Mouse (Mus musculus) liver (tissue): ENCODE data around the gene Pycr2.
"Not testable (repeated sequence)": the region's sequence is repeated elsewhere in the genome, so short reads cannot be mapped to it uniquely, and the experiment has no call there.

ENCODE experiments used
- DNase-seq: peaks from one replicate; pipeline ENCODE4 v3.0.0-alpha.2; 2020; ENCODE audit warnings: mixed read lengths

Pycr2 gene

DNA sequence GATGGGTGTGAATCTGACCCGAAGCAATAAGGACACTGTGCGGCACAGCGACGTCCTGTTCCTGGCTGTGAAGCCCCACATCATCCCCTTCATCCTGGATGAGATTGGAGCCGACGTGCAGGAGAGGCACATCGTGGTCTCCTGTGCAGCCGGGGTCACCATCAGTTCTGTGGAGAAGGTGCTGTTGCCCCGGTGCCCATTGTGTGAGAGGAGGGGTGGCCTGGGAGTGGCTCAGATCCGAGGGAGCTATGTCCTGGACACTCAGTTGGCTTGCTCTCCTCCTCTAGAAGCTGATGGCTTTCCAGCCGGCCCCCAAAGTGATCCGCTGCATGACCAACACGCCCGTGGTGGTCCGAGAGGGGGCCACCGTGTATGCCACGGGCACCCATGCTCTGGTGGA is 1.8 kb downstream of the Pycr2 start:
- DNase-seq = no peak

DNA sequence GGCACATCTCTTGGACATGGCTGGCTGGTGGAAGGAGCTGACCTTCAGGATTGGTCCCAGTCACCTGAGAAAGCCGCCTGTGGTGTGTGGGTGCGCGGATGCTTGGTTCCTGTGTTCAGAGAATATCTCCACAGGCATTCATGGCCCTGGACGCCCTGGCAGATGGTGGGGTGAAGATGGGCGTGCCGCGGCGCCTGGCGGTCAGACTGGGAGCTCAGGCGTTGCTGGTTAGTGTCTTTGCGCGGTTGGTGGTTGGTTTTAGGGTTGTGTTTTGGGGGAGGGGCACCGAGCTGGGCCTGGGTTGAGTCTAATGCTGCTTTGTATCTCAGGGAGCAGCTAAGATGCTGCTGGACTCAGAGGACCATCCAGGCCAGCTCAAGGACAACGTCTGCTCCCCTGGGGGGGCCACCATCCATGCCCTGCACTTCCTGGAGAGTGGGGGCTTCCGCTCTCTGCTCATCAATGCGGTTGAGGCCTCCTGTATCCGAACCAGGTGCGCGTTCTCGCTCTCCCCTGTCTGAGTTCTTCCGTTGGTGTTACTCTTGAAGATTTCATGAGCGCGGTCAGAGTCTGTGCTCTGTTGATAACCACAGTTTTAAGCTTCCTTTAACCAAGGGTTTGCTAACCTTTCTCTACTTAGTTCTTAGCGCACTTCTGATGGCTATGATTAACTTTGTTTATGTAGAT is 2.5 kb downstream of the Pycr2 start:
- DNase-seq = peak; percentile 55

DNA sequence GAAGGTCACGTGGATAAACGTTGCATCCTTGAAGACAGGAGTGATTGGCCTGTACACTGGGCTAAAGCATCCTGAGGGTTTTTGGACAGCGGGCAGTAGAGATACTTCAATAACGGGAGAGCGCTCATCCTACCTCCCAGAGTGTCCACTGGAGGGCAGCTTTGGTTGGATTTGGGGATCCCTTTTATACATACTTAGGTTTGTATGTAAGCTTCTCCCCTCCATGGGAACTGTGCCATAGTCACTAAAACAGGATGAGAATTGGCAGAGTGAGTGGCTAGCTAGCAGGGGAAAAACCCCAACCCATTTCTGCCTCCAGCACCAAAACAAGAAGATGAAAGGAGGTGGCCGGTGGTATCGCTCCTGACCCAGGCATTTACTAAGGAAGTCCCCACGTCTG is 7.0 kb downstream of the Pycr2 start:
- DNase-seq = peak; percentile 41

DNA sequence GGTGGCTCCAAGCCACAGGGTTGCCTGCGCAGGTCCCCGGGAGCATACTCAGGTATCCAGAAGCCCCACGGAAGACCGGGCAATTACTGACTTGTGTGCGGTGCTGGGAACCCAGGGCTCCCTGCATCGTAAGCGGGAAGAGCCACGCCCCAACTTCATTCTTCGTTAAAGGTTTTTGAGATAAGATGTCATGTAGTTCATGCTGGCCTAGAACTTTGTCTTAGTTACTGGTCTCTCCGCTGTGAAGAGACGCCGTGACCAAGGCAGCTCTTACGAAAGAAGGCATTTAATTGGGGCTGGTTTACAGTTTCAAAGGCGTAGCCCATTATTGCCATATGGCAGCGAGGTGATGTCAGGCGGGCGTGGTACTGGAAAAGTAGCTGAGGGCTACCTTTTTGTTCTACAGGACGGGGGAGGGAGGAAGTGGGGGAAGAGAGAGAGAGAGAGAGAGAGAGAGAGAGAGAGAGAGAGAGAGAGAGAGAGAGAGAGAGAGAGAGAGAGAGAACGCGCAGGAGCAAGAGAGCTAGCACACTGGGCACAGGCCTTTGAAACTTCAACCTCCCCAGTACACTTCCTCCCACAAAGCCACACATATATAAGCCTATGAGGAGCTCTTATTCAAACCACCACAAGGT is 7.7 kb downstream of the Pycr2 start:
- DNase-seq = peak; percentile 53

DNA sequence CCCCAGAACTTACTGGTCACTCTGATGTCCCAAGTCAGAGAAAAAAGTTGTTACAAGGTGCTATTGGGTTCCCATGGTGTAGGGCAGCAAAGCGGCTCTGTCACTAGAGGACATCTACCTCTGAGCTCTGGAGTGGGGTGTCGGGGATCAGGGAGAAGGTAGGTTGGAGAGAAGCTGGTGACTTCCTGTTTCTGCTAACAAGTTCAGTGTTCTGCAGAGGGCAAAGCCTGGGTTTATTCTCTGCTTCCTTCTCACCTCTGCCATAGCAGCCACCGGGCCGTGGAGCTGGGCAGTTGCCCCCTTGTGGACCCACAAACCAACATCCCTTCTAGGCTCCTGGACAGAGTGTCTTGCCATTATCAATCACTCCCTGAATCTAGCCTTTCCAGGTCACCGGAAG is 8.7 kb downstream of the Pycr2 start:
- no peak for DNase-seq

DNA sequence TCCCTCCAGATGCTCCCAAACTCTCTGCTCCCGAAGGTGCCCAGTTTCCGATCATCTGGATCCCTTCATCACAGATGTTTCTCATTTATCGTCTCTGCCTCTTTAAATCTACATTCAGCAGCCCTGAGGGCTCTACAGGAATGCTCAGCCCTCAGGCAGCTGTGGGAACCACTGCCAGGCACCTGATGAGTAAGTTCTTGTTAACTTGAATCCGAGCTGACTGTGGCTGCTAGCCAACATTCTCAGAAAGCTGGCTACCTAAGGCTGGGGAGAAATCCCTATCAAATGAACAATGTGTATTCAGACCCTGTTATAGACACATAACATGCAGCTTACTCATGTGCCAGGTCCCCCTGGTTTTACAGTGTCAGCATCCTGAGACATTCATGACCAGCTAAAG is 9.7 kb downstream of the Pycr2 start:
- no peak for DNase-seq

DNA sequence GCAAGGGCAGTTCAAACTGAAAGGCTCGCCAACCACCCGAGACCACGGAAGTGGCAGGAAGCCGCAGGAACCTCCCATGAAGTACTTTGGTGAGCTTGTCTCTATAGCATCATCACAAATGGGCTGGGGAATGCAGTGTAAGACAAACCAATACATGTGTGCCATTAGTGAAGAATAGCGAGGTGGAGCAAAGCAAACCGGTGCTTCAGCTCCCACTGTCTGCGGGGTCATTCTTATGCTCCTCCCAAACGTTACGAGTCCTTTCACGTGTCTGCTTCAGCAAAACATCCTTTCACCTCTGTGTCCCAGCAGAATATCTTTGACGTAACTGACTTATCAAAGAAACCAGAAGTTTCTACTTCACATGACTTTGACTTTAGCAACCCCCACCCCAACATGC is 12.3 kb downstream of the Pycr2 start:
- DNase-seq = no peak

DNA sequence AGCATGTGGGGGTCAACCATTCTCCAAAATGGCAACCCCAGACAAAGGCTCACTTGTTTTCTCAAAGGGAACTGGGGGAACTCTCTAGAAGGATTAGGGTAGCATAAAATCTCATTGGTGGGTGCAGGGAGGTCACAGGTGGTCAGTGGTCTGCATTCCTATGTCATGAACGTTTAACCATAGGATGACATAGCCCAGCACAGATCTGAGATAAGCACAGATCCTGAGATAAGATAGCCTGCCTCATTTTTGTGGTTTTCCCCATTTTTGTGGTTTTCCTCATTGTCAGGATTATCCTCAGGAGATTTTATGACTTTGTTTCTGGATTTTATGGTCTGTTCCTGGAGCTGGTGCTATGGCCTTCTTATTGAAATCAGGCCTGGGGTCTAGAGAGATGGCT is 13.0 kb downstream of the Pycr2 start:
- no peak for DNase-seq

DNA sequence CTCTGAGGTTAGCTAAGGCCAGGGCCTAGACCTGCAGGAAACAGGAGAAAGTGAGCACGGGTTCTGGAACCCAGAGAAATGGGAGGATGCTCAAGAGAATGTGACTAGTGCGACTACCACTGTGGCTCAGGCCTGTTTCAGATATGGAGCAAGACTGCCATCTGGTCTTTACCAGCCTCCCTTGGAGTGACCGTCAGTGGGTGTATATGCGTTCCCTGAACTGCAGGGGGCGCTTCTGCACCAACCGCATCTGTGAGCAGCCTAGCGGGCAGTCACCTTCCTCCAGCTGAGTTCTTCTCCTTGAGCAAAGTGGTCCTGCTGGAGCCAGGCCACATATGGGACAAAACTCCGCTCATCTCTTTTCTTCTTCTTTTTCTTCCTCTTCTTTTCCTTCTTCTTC is 15.6 kb downstream of the Pycr2 start:
- peak; percentile 77 for DNase-seq

DNA sequence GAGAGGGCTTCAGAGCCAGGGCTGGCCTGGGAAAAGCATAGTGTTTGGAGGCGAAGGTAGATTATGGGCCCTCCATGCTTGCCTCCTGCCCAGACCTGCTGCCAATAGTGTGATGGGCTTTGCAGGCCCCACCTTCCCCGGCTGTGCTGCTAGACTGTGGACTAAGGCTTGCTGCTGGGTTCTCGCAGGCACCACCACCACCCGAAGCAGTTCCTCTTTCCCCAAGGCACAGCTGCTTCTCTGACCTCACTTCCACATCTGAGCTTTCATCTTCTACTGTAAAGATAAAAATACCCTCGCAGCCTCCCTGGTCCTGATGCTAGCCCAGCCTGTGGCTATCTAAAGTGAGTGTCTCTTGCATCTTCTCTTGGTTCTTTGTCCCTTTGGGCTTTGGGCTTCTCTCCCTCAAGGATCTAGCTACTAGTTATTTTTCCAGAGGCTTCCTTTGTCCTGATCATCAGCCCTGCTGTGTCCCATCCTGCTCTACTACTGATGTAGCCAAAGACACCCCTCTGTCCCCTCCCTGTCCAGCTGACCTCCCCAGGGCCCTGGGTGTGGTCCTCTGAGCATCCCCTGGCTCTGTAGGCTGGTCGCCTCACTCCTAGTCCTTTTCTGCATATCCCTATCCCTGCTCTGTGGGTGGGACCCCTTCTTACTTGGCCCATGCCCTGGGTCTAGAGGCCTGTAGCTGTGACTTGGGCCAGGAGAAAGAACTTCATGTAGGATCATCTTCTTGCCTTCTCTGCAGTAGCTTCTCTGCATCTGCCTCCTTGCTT is 18.4 kb downstream of the Pycr2 start:
- DNase-seq = no peak

DNA sequence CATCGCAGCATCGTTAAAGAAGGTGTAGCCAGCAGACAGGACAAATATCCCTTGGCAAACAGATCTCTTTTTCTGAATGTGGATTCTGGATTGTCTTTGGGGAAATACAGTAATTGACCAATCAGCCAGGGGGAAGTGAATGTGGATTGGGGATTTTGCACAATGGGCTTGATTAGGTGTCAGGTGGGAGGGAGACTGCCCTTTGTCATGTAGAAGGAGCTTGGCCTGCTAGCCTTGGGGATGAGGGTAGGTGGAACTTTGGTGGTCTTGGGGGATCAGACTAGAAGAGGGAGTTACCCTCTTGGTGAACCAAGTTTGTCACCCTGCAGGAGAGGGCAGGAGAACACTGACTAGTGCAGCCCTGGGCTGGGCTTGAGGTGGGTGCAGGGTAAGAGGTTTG is 20.6 kb downstream of the Pycr2 start:
- no peak for DNase-seq

DNA sequence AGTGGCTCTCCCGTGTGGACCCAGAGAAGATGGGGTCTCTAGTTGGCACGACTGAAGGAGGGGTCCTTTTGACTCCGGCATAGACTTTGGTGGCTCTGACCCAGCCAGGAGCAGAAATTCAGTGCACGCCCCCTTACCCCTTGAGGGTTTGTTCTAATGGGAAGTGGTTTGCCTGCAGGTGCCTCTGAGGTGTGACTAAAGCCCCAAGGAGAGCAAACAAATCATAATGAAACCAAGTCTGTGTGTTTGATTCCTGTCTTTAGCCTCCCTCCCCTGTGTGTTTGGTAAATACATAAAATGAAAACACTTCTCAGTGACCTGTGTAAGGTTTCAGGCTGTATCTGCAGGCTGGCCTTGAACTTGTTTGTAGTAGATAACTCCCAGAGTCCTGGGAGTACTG is 22.2 kb downstream of the Pycr2 start:
- no peak for DNase-seq

DNA sequence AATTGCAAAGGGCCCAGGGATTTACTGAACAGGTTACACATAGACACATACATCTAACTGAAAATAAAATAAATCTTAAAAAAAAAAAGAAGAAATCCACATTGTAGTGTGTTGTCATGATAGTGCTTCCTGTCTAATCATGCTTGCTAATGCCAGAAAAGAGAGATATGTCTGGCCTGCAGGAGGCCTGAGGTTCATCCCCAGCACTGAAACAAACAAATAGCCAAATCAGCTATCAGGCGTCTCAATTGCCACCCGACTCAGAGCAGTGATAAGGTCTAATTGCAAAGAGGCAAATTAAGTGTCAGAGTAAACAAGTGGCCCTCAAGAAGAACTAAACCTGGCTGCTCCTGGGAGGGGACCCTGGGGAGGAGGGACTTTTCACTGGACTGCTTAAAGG is 25.5 kb downstream of the Pycr2 start:
- no peak for DNase-seq

DNA sequence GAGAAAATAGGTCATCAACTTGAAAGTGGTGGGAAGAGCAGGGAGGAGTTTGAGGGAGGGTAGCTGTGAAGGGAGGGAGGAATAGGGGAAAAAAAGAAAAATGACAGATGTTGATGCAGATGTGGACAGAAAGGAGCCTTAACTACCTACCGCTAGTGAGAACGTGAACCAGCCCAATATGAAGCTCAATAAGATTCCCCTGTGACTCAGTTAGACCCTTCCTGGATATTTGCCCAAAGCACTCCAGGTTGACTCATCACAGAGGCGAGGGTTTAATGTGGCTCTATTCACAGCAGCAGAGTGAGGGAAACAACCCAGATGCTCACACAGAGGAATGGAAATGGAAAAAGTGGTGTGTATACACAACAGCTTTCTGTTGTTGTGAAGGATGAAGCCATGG is 27.0 kb downstream of the Pycr2 start:
- no peak for DNase-seq

DNA sequence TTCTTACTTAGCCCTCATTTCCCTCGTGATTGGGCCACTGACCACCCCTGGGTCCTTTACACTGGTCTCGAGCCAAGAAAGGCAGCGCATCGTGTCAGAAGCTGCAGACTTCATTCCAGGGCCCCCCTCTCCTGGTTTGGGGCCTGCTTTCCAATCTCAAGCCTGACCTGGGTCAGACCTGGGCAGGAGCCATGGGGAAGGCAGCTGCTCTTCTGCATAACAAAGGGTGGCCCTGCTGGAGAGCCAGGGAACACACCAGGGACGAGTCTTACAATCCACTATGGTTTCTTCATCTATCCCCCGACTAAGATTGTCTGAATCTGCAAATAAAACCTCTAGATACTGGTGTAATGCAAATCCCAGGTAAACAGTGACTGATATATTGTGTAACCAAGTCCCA is 29.6 kb downstream of the Pycr2 start:
- no peak for DNase-seq

DNA sequence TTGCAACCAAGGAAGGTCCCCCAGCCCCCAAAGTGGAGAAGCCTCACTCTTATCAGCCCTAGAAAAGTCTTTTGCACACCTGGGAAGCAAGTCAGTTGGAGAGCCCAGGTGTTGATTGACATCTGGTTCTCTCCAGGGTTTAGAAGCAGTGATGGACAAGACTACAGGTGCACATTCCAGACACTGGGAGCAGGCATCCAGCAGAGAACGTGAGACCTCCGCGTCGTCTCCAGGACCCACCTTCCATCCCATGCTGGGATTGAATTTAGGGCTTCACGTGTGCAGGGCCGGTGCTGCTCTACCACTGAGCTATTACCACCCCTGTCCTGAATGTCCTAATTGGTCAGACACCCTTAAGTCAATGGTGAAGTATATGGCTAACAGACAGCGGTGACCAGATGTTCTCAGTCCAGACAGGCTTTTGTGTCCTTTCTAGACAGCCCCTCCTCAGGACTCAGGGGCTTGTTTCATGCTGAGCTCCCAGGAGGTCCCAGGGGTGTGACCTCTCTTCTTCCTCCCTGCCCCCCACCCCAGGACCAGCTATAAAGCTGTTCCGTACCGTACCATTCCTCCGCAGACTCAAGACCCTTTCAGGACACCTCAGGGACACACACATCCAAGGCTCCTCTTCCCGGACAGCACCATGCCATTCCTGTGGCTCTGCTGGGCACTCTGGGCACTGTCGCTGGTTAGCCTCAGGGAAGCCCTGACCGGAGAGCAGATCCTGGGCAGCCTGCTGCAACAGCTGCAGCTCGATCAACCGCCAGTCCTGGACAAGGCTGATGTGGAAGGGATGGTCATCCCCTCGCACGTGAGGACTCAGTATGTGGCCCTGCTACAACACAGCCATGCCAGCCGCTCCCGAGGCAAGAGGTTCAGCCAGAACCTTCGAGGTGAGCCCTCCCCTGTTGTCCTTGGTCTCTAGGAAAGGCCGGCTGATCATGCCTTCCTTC is 30.6 kb downstream of the Pycr2 start, which contains the start of gene Lefty1:
Gene Lefty1, plus strand, starts transcription at position 556 of the 953 bp plus-strand sequence.
- DNase-seq = no peak

DNA sequence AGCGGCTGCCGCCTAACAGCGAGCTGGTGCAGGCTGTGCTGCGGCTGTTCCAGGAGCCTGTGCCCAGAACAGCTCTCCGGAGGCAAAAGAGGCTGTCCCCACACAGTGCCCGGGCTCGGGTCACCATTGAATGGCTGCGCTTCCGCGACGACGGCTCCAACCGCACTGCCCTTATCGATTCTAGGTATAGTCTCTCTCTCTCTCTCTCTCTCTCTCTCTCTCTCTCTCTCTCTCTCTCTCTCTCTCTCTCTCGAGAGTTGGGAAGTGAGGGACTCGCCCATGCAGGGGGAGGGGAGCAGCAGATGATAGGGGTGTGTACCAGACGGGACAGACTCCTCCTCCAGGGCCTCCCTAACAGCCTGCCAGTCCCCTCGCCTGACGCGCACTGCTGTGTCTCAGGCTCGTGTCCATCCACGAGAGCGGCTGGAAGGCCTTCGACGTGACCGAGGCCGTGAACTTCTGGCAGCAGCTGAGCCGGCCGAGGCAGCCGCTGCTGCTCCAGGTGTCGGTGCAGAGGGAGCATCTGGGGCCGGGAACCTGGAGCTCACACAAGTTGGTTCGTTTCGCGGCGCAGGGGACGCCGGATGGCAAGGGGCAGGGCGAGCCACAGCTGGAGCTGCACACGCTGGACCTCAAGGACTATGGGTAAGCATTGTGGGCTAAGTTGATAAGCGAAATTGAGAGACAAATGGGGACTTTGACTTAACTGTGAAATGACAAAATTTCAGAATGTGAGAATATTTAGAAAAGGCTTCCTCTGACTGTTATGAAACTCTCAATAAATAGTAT is 32.7 kb downstream of the Pycr2 start:
- peak; percentile 87 for DNase-seq

DNA sequence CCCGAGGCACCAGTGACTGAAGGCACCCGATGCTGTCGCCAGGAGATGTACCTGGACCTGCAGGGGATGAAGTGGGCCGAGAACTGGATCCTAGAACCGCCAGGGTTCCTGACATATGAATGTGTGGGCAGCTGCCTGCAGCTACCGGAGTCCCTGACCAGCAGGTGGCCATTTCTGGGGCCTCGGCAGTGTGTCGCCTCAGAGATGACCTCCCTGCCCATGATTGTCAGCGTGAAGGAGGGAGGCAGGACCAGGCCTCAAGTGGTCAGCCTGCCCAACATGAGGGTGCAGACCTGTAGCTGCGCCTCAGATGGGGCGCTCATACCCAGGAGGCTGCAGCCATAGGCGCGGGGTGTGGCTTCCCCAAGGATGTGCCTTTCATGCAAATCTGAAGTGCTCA is 33.5 kb downstream of the Pycr2 start:
- not testable (repeated sequence) for DNase-seq

DNA sequence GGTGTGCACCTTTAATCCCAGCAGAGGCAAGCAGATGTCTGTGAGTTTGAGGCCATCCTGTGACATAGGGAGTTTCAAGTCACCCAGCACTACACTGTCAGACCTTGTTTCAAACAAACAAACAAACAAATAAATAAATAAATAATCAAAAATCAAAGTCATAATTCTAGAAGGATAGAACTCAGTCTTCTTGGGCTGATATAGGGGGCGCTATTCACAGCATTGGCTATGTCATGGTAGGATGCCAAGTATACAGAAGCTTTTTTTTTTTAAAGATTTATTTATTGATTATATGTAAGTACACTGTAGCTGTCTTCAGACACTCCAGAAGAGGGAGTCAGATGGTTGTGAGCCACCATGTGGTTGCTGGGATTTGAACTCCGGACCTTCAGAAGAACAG is 34.7 kb downstream of the Pycr2 start:
- not testable (repeated sequence) for DNase-seq

DNA sequence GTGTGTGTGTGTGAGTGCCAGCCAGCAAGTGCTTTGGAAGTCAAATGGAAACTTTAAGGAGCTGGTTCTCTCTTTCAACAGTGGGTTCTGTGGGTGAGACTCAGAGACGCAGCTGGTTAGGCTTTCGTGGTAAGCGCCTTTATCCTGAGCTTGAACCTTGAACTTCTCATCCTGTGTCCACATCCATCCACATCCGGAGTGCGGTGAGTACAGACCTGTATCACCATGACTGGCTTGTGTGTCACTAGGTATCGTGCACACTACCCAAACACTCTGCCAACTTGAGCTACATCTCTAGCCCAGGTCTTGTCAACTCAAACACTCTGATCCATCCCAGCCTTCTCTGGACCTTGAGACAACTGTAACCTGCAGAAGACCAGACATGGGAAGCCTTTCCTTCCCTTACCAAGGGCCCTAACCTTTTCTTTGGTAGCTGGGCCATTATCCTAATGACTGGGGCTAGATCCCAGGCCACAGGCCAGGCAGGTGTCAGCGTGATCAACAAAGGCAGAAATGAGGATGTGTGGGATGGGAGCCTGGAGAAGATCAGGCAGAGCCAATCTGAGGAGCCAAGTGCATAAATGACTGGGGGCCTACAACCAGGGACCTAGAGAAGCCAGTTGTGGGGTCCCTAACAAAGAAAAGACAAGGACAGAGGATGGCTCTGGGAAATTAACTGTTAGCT is 36.8 kb downstream of the Pycr2 start:
- no peak for DNase-seq

DNA sequence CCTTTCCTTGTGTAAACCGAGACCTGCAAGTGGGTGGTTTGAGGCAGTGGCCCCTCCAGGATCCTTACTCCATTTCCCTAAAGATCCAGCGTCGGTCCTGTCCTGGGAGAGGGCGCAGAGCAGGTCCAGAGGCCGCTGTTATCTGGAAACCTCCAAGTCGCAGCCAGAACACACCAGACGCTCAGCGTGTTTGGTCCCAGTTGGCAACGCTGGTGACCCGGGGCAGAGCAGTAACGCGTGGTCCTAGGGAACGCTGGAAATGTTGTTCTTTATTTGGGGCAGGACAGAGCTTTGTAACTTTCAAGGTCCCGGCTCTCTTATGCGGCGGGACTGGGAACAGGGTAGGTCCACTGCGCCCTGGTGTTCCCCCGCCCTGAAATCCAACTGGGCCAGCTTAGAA is 37.6 kb downstream of the Pycr2 start:
- DNase-seq = peak; percentile 49
